Mouse (Mus musculus): ENCODE measurements around the gene Zmym6.
A peak's percentile ranks its signal among the peaks of the same experiment; 100 is the strongest.

The Zmym6 gene

DNA sequence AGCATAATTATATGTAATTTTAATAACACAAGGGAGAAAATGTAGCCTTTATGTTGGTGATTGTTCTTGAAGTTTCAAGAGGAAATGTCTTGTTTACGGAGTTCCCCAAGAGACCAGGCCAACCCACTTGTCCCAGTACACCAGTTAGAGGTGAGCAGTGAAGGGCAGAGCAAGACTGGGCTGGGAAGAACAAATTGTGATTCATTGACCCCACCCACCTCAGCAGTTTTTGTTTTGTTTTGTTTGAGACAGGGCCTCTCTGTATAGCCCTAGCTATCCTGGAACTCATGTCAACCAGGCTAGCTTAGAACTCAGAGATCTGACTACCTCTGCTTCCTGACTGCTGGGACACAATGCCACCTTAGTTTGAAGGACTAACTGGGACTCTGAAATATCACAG, 47.1 kb downstream of the Zmym6 start:
- DNase-seq (ENCODE audit: low read depth, low spot score) = no peak

DNA sequence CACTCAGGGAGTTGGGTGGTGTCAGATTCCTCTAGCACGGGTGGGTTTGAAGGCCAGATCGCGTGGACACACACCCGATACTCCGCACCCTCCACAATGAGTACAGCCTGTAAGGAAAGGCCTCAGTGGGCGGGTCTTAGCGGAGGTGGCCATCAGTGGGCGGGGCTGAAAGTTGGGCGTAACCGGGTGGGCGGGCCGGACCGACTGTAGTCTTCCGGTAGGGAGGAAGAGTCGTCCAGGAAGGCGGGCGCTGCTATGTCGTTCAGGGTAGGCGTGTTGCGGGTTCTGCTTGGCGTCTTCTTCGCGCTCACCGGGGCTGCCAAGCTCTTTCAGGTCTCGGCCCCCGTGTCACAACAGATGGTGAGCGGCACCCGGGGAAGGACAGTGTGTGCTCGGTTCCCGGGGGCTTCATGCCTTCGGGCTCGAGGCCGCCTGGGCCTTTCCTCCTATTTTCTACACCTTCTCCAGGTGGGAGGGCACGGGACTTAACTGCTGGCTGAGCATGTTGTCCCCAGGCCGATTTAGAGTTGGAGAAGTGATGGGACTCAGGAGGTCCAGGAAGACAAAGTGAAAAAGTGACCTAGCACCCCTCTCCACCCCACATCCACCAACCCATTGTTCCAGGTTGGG, 48.8 kb downstream of the Zmym6 start:
- DNase-seq (ENCODE audit: low read depth, low spot score) = peak; percentile 93

DNA sequence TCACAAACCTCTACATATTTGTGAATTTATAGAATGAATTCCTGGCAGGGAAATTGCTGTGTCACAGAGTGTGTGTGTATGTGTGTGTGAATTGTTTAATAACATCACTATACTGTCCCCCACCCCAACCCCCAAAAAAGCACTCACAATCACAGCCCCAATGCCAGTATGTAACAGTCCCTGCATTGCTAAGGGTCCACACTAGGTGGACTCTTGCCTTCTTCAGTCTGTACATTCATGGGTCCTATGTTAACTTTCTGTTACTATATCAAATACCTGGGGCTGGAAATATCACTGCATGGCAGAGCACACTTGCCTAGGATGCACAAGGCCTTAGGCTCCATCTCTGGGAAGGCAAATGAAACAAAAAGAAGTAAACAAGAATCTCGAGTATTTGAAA, 57.5 kb downstream of the Zmym6 start:
- no peak for DNase-seq (ENCODE audit: low read depth, low spot score)

DNA sequence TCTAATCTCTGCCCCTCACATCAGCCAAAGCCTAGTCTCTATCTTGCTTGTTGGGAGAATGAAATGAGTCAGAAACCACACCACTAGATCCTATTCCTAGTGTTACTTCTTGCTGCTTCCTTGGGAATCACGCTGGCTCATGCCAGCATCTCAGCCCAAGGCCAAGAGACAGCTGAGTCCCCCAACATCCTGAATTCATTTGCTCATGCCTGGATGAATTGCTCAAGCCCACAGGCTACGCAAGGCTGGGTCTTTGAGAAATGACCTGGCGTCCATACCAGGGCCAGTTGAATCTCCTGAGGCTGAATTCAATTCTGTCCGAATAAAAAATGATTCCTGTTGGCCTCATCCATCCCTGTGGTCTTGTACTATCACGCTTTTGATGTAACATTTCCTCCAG, 60.4 kb downstream of the Zmym6 start:
- no peak for DNase-seq (ENCODE audit: low read depth, low spot score)

DNA sequence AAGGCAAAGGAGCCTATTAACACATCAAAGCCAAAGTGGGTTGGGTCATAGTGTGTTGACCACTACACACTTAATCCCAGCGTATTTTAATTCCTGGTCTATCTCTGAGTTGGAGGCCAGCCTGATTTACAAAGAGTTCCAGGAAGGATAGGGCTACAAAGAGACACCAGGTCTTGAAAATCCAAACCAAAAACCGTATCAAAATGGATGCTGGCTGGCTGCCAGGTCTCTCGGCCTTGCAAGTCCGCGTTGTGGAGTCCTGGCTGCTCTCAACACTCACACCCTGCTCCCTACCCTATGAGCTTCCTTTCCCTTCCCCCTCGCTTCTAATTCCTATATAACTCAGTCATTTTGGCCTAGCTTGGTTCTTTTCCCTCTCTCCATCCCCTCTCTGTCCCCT, 61.3 kb downstream of the Zmym6 start:
- DNase-seq (ENCODE audit: low read depth, low spot score) = no peak

DNA sequence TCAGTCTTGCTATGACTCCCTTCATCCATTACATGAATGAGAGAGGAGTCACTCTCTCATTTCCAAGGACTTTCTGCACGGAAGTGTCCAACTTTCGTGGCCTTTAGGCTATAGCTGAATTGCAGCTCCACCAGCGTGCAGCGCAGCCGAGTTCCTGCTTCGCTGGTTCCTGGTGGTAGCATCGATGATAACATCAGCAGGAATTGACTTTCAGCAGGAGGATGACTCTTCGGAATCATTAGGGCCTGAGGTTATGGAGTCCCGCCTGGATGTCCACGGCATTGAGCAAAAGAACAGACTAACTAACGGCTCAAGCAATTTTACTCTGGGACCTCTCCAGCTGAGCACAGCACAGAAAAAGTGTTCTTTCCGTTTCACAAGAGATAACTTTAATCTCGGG, 72.8 kb downstream of the Zmym6 start:
- DNase-seq (ENCODE audit: low read depth, low spot score) = no peak

DNA sequence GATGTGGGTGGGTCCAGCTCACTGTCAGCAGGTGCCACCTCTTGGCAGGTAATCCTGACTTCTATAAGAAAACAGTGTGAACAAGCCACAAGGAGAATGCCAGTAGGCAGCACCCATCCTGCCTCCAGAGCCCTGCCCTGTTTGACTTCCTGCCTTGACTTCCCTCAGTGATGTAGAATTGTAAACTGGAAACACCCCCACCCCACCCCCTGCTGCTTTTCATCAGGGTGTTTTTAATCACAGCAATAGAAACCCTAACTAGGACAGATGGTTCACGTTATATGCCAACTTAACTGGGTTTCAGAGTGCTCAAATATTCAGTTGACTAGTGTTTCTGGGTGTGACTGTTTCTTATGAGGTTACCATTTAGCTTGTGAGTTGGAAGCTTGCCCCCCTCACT, 76.2 kb downstream of the Zmym6 start:
- DNase-seq (ENCODE audit: low read depth, low spot score) = no peak

DNA sequence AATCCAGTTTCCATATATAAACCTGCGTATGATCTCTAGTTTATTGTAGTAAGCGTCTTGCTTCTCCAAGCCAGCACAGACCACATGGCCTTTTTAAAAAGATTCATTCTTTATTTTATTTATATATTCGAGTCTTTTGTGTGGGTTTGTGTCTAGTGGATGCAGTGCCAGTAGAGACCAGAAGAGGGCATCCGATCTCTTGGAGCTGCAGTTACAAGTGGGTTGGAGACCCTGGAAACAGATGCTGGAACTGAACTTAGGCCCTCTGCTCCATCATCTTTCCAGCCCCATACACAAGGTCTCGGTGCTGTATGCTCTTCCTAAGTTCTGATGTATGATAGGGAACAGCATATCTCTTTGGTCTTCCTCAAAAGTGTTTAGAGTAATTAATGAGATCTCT, 78.6 kb downstream of the Zmym6 start:
- DNase-seq (ENCODE audit: low read depth, low spot score) = peak; percentile 25

DNA sequence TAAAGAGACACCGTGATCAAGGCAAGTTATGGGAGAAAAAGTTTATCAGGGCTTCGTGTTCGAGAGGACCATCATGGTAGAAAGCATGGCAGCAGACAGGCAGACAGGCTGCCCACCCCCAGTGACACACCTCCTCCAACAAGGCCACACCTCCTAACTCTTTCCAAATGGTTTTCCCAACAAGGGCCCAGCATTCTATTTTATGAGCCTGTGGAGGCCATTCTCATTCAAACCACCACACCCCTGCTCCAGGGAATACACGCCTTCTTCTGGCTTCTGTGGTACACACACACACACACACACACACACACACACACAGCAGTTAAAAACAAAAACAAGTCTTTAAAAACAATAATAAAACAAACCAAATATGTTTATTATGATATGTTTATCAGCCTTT, 80.6 kb downstream of the Zmym6 start:
- DNase-seq (ENCODE audit: low read depth, low spot score) = no peak

DNA sequence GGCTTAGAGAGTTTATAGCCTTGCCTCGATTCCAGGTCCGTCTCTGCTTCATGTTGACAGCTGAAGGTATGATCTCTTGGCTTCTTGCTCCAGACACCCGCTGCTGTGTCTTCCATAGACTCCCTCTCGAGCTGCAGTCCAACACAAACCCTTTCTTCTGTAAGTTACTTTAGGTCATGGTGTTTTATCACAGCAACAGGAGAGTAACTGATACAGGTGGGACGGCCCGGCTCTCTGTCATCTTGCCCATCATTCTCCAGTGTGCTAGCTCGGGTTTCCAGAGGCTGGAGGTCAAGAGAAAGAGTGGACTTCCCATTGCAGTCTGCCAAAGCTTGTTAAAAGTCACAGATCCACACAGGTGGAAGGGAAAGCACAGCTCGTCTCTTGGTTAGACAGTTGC, 86.7 kb downstream of the Zmym6 start:
- no peak for DNase-seq (ENCODE audit: low read depth, low spot score)

DNA sequence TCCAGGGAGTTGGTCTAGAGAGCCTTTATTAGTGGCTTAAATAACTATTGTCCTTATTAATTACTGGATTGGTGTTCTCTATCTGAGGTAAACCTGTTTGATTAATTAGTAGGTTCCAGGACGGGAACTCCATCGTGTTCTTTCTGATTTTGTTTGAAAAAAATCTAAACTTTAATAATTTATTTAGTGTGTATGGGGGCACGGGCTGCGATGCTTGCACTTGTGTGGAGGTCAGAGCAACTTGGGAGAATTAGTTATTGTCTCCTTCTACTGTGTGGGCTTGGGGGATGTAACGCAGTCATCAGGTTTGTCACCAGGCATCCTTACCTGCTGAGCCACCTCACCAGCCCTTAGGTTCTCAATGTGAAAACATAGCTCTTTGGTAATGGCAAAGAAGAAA, 89.9 kb downstream of the Zmym6 start:
- DNase-seq (ENCODE audit: low read depth, low spot score) = no peak

DNA sequence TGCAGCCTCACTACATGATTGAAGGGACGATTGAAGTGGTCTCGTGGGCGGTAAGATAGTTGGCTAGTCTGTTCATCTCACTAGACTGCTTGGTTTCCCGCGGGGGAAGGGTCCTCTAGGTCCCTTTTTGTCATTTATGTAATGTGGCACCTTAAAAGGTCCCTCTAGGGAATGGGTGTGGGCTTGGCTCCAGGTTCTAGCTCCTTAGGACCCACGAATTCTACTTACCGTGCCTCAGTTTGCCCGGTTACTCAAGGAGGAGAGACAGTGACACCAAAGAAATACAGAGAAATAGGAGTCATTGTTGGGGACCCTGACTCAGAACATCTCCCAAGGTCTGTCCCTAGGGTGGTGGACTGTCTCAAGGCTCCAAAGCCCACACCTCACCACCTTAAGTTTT, 90.5 kb downstream of the Zmym6 start:
- DNase-seq (ENCODE audit: low read depth, low spot score) = no peak

DNA sequence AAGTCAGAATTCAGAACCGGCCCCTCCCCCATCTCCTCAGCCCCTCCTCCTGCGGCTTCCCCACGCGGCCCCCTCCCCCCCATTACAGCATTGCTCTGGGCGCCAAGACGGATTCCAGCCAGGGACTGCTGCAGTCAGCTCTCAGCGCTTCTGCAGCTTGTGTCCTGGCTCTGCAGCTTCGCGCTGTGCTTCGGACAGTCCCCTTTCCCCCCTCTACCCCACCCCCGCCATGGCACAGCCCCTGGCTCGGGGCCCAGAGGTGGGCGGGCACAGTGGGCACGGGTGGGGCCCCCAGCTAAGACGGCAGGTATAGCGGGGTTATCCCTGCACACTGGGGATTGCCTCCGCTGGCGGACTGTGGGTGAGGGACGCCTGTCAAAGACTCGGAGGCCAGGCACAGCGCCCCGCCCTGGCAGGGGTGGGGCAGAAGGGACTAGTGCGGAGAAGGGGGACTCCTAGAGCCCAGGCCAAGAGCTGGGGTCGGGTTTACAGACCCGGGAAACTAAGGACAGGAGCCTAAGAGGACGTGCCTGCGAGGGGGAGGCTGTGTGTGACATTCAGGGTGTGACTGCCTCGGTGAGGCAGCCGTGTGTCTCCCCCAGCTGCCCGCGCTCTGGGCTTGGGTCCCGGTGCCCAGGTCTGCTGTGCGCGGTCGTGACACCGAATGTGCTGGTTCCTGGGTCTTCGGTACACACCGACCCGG, 91.2 kb downstream of the Zmym6 start:
- DNase-seq (ENCODE audit: low read depth, low spot score) = peak; percentile 44

DNA sequence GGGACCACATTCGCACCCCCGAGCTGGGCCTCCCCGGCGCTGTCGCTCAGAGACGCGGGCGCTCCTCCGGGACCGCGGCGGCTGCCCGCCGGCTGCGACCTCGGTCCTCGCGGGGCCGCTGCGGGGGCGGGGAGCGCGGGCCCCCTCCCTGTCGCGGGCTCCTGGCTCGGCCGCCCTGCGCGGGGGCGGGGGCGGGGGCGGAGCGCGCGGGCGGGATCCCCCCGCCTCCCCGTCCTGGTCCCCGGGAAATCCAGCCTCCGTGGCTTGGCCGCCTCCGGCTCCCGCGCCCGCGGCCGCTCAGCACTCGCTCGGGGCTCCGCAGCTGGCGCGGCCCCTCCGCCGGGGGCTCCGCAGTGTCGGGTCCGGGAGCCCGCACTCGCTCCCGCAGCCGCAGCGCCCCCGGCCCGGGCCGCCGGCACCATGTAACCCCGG, 91.7 kb downstream of the Zmym6 start, which contains the start of gene Dlgap3:
TSS of gene Dlgap3 (plus strand) at position 291 of the 432 bp plus-strand sequence.
- DNase-seq (ENCODE audit: low read depth, low spot score) = peak; percentile 28

DNA sequence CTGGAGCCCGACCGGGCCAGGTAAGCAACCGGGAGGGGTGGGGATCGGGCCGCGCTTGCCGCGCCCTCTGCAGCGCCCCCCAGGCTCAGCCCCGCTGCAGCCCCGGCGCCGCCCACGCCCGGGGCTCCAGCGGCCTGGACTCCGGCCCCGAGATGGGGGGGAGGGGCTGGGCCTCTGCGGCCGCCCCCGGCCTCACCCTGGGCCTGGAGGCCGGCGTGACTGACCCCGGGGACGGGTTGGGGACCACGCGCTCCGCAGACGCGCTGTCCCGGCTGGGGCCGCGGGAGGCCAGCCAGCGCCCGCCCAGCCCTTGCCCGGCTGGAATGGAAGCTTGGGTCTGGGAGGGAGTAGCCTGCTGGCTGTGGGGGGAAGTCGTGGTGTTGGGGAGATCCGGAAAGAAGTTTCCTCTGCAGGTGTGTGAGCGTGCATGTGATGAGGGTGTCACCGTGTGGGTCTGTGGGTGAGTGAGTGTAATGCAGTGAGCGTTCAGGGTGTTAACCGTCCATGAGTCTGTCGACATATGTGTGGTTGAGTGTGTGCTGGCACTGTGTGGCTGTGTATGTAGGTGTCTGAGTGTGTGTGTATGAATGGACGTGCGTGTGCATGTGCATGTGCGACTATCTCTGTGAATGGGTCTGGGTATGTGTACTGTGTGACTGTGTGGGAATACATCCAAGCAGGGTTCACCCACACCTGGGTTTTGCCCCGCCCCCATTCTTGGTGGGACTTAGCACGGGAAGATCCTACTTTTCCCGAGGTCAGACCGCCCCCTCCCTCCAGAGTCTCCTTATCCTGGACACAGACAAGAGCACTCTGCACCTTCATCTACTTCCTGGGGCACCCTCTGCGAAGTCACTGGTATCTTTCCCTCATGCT, 92.4 kb downstream of the Zmym6 start:
- DNase-seq (ENCODE audit: low read depth, low spot score) = peak; percentile 20

DNA sequence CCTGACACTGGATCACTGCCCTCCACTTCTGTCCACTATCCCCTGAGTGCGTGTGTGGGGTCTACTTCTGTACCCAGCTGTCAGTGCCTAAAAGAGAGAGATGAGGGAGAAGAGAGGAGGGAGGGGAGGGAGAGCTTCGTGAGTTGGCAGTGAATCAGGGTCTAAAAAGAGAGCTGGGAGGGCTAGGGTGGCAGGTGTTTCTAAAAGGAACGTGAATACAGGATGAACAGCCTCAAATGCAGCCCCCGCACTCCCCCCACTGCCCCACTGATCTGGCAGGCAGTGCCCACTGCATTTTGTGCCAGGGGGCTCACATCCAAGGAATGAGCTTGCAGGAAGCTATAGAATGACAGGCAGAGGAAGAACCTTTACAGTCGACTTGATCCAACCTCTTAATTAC, 93.7 kb downstream of the Zmym6 start:
- DNase-seq (ENCODE audit: low read depth, low spot score) = no peak

DNA sequence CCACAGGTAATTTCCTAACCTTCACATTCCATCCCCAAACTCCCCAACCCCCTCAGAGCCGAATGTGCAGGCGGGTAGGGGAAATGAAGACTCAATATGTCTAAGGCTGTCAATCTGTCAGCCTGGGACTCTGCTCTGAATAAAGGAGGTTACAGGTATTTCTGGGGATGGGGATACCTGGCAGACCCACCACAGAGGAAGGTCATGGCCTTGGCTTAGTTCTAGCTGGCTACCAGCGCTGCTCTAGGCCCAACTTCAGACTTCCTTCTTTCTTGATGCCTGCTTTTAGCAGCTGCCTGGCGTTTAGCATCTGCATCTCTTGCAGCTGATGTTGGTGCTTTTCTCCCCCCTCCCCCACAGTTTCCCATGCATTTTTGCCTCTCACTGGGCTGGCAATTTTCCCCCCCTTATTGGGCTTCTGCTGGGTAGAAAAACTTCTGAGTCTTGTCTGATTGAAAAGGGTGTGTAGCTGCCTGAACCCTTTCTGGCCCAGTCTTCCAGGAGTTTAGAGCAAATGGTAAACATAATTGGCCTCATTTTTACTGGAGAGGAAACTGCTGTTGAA, 94.2 kb downstream of the Zmym6 start:
- DNase-seq (ENCODE audit: low read depth, low spot score) = no peak

DNA sequence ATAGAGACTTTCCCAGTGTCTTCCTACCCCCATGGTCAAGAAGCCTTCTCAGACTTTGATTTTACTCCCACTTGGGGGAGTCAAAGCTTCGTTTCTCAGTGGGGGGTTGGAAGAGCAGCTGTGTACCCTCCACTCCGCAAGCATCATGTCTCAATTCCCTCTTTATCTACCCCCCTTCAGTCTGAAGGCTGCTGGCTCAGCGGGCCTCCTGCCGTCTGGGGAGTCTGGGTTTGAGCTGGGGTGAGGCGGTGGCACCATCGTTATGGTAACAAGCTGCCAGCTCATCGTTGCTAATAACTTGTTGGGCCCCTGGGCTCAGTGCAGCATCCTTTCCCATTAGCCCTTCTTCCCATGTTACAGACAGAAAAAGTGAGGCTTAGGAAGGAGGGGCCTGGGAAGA, 94.9 kb downstream of the Zmym6 start:
- no peak for DNase-seq (ENCODE audit: low read depth, low spot score)

DNA sequence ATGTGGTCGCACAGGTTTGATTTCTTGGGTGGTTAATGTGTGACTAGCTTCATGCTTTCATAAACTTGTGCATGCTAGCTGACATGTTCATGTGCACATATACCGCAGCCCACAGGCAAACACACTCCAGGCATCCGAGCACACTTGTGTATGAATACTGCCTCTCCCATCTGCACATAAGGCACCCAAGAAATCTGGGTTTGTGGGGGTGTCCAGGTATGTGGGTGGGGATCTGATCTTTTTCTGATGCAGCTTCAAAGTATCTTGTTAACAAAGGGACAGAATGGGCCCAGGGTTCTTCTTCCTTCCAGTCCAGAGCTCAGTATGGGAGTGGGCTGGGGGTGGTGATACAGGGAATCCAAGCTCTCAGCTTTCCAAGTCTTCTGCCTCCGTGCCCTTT, 95.4 kb downstream of the Zmym6 start:
- DNase-seq (ENCODE audit: low read depth, low spot score) = no peak

DNA sequence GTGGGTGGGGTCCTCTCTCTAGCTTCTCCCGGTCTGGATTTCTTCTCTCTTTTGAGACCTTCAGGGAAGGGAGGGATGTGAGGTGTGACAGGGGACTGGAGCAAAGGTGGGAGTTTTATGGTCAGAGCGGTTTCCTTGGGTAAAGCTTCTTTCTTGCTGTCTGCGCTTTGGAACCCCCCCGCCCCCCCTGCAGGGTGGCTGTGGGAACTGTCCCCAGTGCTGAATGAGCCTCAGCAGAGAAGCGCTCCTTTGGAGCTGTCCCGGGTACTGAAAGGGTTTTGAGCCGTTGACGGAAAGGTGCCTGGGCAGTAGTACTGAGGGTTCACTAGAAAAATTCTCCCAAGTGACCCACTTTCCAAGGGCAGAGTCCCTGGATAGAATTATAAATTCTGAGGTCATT, 96.3 kb downstream of the Zmym6 start:
- DNase-seq (ENCODE audit: low read depth, low spot score) = peak; percentile 47
